Mouse (Mus musculus): ENCODE measurements at regions not wholly inside any gene's neighbourhood (a gene's known extent, or its start where the extent isn't known, plus 50 kb on each side); places are given as distances from the start of the nearest gene placed in this dataset.
A peak's percentile ranks its signal among the peaks of the same experiment; 100 is the strongest.

DNA sequence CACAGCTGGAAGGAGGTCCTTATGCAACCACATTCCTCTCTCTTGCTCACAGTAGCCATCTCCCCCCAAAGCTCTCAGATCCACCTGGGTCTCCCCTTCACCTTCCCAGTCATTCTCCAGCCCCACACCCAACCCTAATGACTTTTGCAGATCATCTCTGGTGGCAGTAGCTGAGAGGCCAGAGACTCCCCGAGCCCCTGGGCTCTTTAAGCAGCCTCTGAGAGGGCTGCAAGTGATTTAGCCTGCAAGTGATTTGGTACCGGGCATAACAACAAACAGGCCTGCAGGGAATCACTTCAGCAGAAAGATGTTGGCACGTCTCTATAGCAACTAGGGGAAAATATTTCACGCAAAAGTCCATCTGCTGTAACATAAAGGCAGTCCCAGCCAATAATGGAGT lies 142.0 kb downstream of the Fgf18 start:
- H3K27me3 ChIP-seq (replicated peaks; ENCODE audit: insufficient read depth, low read length) = no peaks in the 10 kb centered on the region
- no peaks in the 10 kb centered on the region for H3K9me3 ChIP-seq (ENCODE audit: low read length)
- no peaks in the 10 kb centered on the region for H3K4me1 ChIP-seq (ENCODE audit: insufficient read depth, low read depth, low read length)
- WGBS = 47% methylated on average over 4 of the region's 4 CpGs
- H3K4me3 ChIP-seq (ENCODE audit: low read depth, low read length) = no peak overlapping the region
- H3K36me3 ChIP-seq (ENCODE audit: insufficient read depth, low read length) = no peaks in the 10 kb centered on the region
- DNase-seq (ENCODE audit: low spot score) = no peak
- H3K4me2 ChIP-seq (replicated peaks; ENCODE audit: low read depth, low read length) = no peak overlapping the region
- peak overlapping the region; percentile 6; the same call in 1 of the 2 replicates for H3K27ac ChIP-seq (ENCODE audit: low read length)
- no peak overlapping the region for H3K9ac ChIP-seq (replicated peaks; ENCODE audit: low read depth)
- TF ChIP-seq EP300 (IDR thresholded peaks at IDR 0.05) (no peak), CTCF (IDR thresholded peaks at IDR 0.05) (no peak)
- ATAC-seq = no peak; the same call in 1 of the 2 replicates

DNA sequence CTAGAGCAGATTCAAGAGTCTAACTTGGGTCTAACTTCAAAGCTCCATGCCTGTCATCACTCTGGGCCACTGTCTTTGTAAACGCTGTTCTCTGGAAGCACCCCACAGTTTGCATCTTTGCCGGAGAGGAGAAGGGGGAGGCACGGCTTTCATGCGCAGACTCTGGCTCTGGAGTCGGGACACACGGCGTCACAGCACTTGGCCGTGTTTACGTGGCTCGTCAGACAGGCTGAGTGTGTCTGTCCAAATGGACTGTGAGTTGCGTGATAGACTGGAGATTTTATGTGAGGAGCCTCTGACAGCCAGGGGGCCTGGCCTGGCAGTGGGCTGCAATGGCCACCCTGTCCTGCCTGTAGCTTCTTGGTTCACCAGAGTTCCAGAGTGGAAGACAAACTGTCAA lies 142.6 kb downstream of the Fgf18 start:
- DNase-seq (ENCODE audit: low spot score) = peak; percentile 46
- Histone ChIP-seq H3K4me2 (replicated peaks; ENCODE audit: low read depth, low read length) (no peak overlapping the region), H3K27me3 (replicated peaks; ENCODE audit: insufficient read depth, low read length) (no peaks in the 10 kb centered on the region), H3K4me1 (ENCODE audit: insufficient read depth, low read depth, low read length) (no peaks in the 10 kb centered on the region), H3K9me3 (ENCODE audit: low read length) (no peaks in the 10 kb centered on the region), H3K36me3 (ENCODE audit: insufficient read depth, low read length) (no peaks in the 10 kb centered on the region), H3K4me3 (ENCODE audit: low read depth, low read length) (no peak overlapping the region), H3K27ac (ENCODE audit: low read length) (0 out of 2 replicates have a peak overlapping the region, but pooled peaks have one; percentile 6), H3K9ac (replicated peaks; ENCODE audit: low read depth) (no peak overlapping the region)
- 42% methylated on average over 11 of the region's 11 CpGs for WGBS
- TF ChIP-seq EP300 (IDR thresholded peaks at IDR 0.05) = peak; percentile 41; the same call in 1 of the 2 replicates
- TF ChIP-seq CTCF (IDR thresholded peaks at IDR 0.05) = 0 out of 2 replicates have a peak, but pooled peaks have one; percentile 12
- ATAC-seq = peak; percentile 82

DNA sequence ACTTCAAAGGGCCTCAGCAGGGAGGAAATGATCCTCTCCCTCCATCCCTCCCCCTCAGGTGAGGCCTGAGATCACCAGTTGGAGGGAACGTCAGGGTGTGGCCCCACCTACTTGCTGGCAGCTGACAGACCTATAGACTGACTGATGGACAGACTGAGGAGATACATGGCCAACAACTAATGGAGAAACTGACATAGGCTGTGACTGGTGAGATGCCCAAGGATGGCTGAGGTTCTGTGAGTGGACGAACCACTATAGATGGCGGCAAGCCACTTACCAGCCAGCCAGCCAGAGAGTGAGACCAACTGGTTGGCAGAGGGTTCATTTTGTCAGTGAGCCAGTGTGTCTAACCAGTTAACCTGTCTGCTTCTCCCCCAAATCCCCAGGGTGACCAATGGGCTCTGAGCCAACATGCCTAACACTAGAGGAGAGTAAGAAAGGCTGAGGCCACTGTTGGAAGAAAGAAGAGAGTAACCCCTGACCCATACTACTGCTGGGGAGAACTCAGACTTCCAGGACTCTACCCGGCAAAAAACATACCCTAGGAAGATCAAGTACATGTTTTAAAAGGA lies 147.4 kb downstream of the Fgf18 start:
- H3K9me3 ChIP-seq (ENCODE audit: low read length) = no peaks in the 10 kb centered on the region
- no peak overlapping the region for H3K9ac ChIP-seq (replicated peaks; ENCODE audit: low read depth)
- H3K27ac ChIP-seq (ENCODE audit: low read length) = no peak overlapping the region
- TF ChIP-seq CTCF (IDR thresholded peaks at IDR 0.05) (no peak), EP300 (IDR thresholded peaks at IDR 0.05) (no peak)
- no peak overlapping the region for H3K4me2 ChIP-seq (replicated peaks; ENCODE audit: low read depth, low read length)
- no peaks in the 10 kb centered on the region for H3K27me3 ChIP-seq (replicated peaks; ENCODE audit: insufficient read depth, low read length)
- ATAC-seq = no peak
- no peak for DNase-seq (ENCODE audit: low spot score)
- H3K4me3 ChIP-seq (ENCODE audit: low read depth, low read length) = no peak overlapping the region
- WGBS = 70% methylated on average over 4 of the region's 4 CpGs
- H3K36me3 ChIP-seq (ENCODE audit: insufficient read depth, low read length) = no peaks in the 10 kb centered on the region
- no peaks in the 10 kb centered on the region for H3K4me1 ChIP-seq (ENCODE audit: insufficient read depth, low read depth, low read length)

DNA sequence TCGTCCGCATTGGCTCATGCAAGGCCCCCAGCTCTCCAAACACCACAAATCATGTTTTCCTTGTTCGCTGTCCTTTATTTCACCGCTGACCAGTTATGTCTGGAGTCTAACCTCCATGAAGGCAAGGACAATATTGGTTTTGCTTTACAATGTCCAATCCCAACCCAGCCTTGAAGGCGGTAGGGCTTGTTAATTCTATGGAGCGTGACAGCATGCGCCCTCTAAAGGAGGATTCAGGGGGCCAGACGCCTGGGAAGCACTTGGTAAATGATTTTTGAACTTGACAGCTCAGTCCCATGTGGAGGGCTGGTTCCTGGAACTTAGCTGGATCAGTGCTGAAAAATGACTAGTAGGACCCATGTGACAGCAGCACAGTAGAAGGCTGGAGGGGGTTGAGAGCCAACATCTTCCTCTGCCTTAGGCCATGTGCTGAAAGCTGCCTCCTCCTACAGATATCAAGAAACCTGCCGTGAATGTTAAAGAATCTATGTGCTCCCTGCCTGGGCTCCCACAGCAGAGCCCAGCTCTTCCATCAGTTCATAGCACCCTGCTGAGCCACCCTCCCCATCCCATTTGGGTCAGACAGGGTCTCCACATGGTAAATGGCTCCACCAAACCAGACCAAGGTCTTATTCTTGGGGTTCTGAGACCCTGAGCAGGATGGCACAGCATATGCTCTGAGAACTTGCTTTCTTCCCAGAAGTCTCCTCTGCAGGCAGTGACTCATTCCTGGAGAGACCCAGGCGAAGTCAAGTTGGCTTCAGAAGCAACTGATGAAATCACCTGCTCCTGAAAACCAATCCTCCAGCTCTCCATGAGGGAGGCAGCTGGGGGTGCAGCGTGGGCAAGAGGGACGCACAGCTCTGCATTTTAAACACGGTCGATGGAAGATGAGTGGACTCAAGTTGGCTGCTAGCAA lies 148.3 kb downstream of the Fgf18 start:
- ATAC-seq (no peak), DNase-seq (ENCODE audit: low spot score) (no peak)
- Histone ChIP-seq H3K36me3 (ENCODE audit: insufficient read depth, low read length) (no peaks in the 10 kb centered on the region), H3K4me1 (ENCODE audit: insufficient read depth, low read depth, low read length) (no peaks in the 10 kb centered on the region), H3K27me3 (replicated peaks; ENCODE audit: insufficient read depth, low read length) (no peaks in the 10 kb centered on the region), H3K9me3 (ENCODE audit: low read length) (no peaks in the 10 kb centered on the region), H3K9ac (replicated peaks; ENCODE audit: low read depth) (no peak overlapping the region), H3K27ac (ENCODE audit: low read length) (no peak overlapping the region), H3K4me2 (replicated peaks; ENCODE audit: low read depth, low read length) (no peak overlapping the region), H3K4me3 (ENCODE audit: low read depth, low read length) (no peak overlapping the region)
- TF ChIP-seq CTCF (IDR thresholded peaks at IDR 0.05) (no peak), EP300 (IDR thresholded peaks at IDR 0.05) (no peak)
- WGBS = 63% methylated on average over 14 of the region's 14 CpGs

DNA sequence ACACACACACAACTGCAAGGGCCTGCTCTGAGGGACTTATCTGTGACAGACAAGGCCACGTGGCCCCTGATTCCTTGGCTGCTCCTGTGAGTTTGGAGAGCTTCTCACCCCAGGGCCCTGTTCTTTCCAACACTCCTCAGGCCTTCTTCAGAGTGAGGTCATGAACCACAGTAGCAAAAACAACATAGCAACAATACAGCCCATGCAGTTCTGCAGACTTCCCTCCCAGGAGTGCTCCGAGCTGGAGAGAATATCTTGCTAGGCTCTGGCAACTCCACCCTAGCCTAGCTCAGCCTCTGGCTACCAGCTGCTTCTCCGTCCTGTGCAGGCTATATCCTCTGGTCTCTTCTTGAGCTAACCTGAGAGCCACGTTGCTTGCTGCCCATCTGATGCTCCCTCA lies 152.8 kb downstream of the Fgf18 start:
- Histone ChIP-seq H3K4me3 (ENCODE audit: low read depth, low read length) (no peak overlapping the region), H3K9me3 (ENCODE audit: low read length) (no peaks in the 10 kb centered on the region), H3K4me1 (ENCODE audit: insufficient read depth, low read depth, low read length) (no peaks in the 10 kb centered on the region), H3K9ac (replicated peaks; ENCODE audit: low read depth) (no peak overlapping the region), H3K27me3 (replicated peaks; ENCODE audit: insufficient read depth, low read length) (no peaks in the 10 kb centered on the region), H3K27ac (ENCODE audit: low read length) (no peak overlapping the region), H3K4me2 (replicated peaks; ENCODE audit: low read depth, low read length) (no peak overlapping the region), H3K36me3 (ENCODE audit: insufficient read depth, low read length) (no peaks in the 10 kb centered on the region)
- DNase-seq (ENCODE audit: low spot score) (no peak), ATAC-seq (no peak)
- TF ChIP-seq EP300 (IDR thresholded peaks at IDR 0.05) (no peak), CTCF (IDR thresholded peaks at IDR 0.05) (no peak)
- WGBS = 65% methylated on average over 4 of the region's 4 CpGs

DNA sequence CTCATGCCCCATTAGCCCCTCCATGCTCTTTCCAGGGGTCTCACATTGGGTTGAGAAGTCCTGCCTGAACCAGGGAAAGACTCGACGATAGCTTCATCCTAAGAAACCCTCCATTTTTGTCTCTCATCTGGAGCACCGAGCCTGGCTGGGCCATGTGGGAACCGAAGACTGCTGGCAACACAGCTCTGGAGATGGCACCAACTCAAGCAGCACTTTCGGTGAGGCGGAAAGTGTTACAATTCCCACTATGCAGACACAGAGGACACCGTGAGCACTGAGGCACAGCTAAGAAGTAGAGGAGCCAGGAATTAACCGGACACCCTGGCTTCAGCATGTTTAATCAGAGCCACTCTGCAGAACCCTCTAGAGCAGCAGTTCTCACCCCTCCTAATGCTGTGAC lies 153.8 kb downstream of the Fgf18 start:
- Histone ChIP-seq H3K27me3 (replicated peaks; ENCODE audit: insufficient read depth, low read length) (no peaks in the 10 kb centered on the region), H3K36me3 (ENCODE audit: insufficient read depth, low read length) (no peaks in the 10 kb centered on the region), H3K4me2 (replicated peaks; ENCODE audit: low read depth, low read length) (no peak overlapping the region), H3K9ac (replicated peaks; ENCODE audit: low read depth) (no peak overlapping the region), H3K4me1 (ENCODE audit: insufficient read depth, low read depth, low read length) (no peaks in the 10 kb centered on the region), H3K27ac (ENCODE audit: low read length) (no peak overlapping the region), H3K4me3 (ENCODE audit: low read depth, low read length) (no peak overlapping the region), H3K9me3 (ENCODE audit: low read length) (no peaks in the 10 kb centered on the region)
- no peak for ATAC-seq
- TF ChIP-seq EP300 (IDR thresholded peaks at IDR 0.05) (no peak), CTCF (IDR thresholded peaks at IDR 0.05) (no peak)
- no peak for DNase-seq (ENCODE audit: low spot score)
- 75% methylated on average over 8 of the region's 8 CpGs for WGBS

All from lung, postnatal 0 days (tissue).